Mouse (Mus musculus): ENCODE results near the gene Scaper. TPM values are rescaled to one million over a fixed set of nuclear protein-coding genes. Genes with fewer than 3 reads are reported as not detected.
A peak's percentile ranks its signal among the peaks of the same experiment; 100 is the strongest.

The Scaper gene
- 6.3 and 9.2 TPM in 2 replicates for polyA plus RNA-seq (2016; fragmentation: Nextera tagmentation; extraction: Ambion mirVana)

- H3K9me3 ChIP-seq (replicated peaks): no peaks in the 10 kb centered on the region
- H3K36me3 ChIP-seq: 0 out of 2 replicates have a peak, but pooled peaks cover 3% of the 10 kb centered on the region
Observed at GRCm38 (mm10) chr9:55937664-55938617, at the start of gene Scaper. Gene Scaper (minus strand): TSS chr9:55938119.

GRCm38 (mm10) chr9:55946819-55947218 lies 8.9 kb upstream of the Scaper start:
- WGBS: 14% methylated on average over 1 of the region's 1 CpGs
- Histone ChIP-seq H3K9me3 (replicated peaks) (peaks cover 18% of the 10 kb centered on the region; the same call in 1 of the 2 replicates), H3K36me3 (peaks cover 46% of the 10 kb centered on the region), H3K27ac (replicated peaks) (no peak overlapping the region), H3K27me3 (ENCODE audit: low read depth, poor library complexity, severe bottlenecking) (no peaks in the 10 kb centered on the region), H3K4me3 (no peak overlapping the region), H3K4me1 (no peaks in the 10 kb centered on the region)
- no peak for DNase-seq (ENCODE audit: low spot score)

More at GRCm38 (mm10) chr9:55937664-55938617, at the start of gene Scaper:
- H3K4me1 ChIP-seq: peaks cover 27% of the 10 kb centered on the region
- H3K27me3 ChIP-seq (ENCODE audit: low read depth, poor library complexity, severe bottlenecking): no peaks in the 10 kb centered on the region
- H3K27ac ChIP-seq (replicated peaks): peak within 1 kb of the TSS; percentile 96
- DNase-seq (ENCODE audit: low spot score): peak; percentile 94
- WGBS: under 1% methylated on average over 60 of the region's 60 CpGs
- peak within 1 kb of the TSS; percentile 78 for H3K4me3 ChIP-seq

GRCm38 (mm10) chr9:55941356-55941755 lies 3.4 kb upstream of the Scaper start:
- DNase-seq (ENCODE audit: low spot score): no peak
- Histone ChIP-seq H3K9me3 (replicated peaks) (no peaks in the 10 kb centered on the region), H3K27me3 (ENCODE audit: low read depth, poor library complexity, severe bottlenecking) (no peaks in the 10 kb centered on the region), H3K4me1 (peaks cover 27% of the 10 kb centered on the region), H3K36me3 (peaks cover 19% of the 10 kb centered on the region), H3K27ac (replicated peaks) (no peak overlapping the region), H3K4me3 (no peak overlapping the region)

GRCm38 (mm10) chr9:55938618-55938985 lies 683 bp upstream of the Scaper start:
- 72% methylated on average over 6 of the region's 6 CpGs for WGBS
- no peaks in the 10 kb centered on the region for H3K9me3 ChIP-seq (replicated peaks)
- peaks cover 6% of the 10 kb centered on the region; the same call in 1 of the 2 replicates for H3K36me3 ChIP-seq
- peak overlapping the region; percentile 78 for H3K4me3 ChIP-seq
- no peak for DNase-seq (ENCODE audit: low spot score)
- peak overlapping the region; percentile 96 for H3K27ac ChIP-seq (replicated peaks)
- peaks cover 27% of the 10 kb centered on the region for H3K4me1 ChIP-seq
- H3K27me3 ChIP-seq (ENCODE audit: low read depth, poor library complexity, severe bottlenecking): no peaks in the 10 kb centered on the region

GRCm38 (mm10) chr9:55937224-55937663 lies 675 bp downstream of the Scaper start:
- Histone ChIP-seq H3K27me3 (ENCODE audit: low read depth, poor library complexity, severe bottlenecking) (no peaks in the 10 kb centered on the region), H3K4me1 (peaks cover 27% of the 10 kb centered on the region), H3K27ac (replicated peaks) (peak overlapping the region; percentile 96), H3K9me3 (replicated peaks) (no peaks in the 10 kb centered on the region), H3K36me3 (0 out of 2 replicates have a peak, but pooled peaks cover 3% of the 10 kb centered on the region), H3K4me3 (peak overlapping the region; percentile 78)
- 50% methylated on average over 5 of the region's 5 CpGs for WGBS
- DNase-seq (ENCODE audit: low spot score): peak; percentile 17

GRCm38 (mm10) chr9:55932482-55932881 lies 5.4 kb downstream of the Scaper start:
- H3K27me3 ChIP-seq (ENCODE audit: low read depth, poor library complexity, severe bottlenecking): no peaks in the 10 kb centered on the region
- H3K4me3 ChIP-seq: no peak overlapping the region
- H3K27ac ChIP-seq (replicated peaks): no peak overlapping the region
- H3K36me3 ChIP-seq: no peaks in the 10 kb centered on the region
- 93% methylated on average over 1 of the region's 1 CpGs for WGBS
- peaks cover 5% of the 10 kb centered on the region for H3K4me1 ChIP-seq
- no peaks in the 10 kb centered on the region for H3K9me3 ChIP-seq (replicated peaks)
- no peak for DNase-seq (ENCODE audit: low spot score)

- DNase-seq (ENCODE audit: low spot score): no peak
Observed at GRCm38 (mm10) chr9:55918579-55918978, 19.3 kb downstream of the Scaper start.

GRCm38 (mm10) chr9:55916751-55917150 lies 21.2 kb downstream of the Scaper start:
- no peak for DNase-seq (ENCODE audit: low spot score)
- Histone ChIP-seq H3K36me3 (no peaks in the 10 kb centered on the region), H3K27ac (replicated peaks) (no peak overlapping the region), H3K4me1 (no peaks in the 10 kb centered on the region), H3K27me3 (ENCODE audit: low read depth, poor library complexity, severe bottlenecking) (no peaks in the 10 kb centered on the region), H3K9me3 (replicated peaks) (no peaks in the 10 kb centered on the region), H3K4me3 (no peak overlapping the region)

More at GRCm38 (mm10) chr9:55918579-55918978, 19.3 kb downstream of the Scaper start:
- Histone ChIP-seq H3K27ac (replicated peaks) (no peak overlapping the region), H3K27me3 (ENCODE audit: low read depth, poor library complexity, severe bottlenecking) (no peaks in the 10 kb centered on the region), H3K4me1 (no peaks in the 10 kb centered on the region), H3K9me3 (replicated peaks) (no peaks in the 10 kb centered on the region), H3K36me3 (no peaks in the 10 kb centered on the region), H3K4me3 (no peak overlapping the region)
- 62% methylated on average over 3 of the region's 3 CpGs for WGBS

GRCm38 (mm10) chr9:55911481-55911880 lies 26.4 kb downstream of the Scaper start:
- peaks cover 8% of the 10 kb centered on the region; the same call in 1 of the 2 replicates for H3K36me3 ChIP-seq
- H3K9me3 ChIP-seq (replicated peaks): no peaks in the 10 kb centered on the region
- H3K4me3 ChIP-seq: no peak overlapping the region
- no peak for DNase-seq (ENCODE audit: low spot score)
- WGBS: 71% methylated on average over 2 of the region's 2 CpGs
- H3K27me3 ChIP-seq (ENCODE audit: low read depth, poor library complexity, severe bottlenecking): no peaks in the 10 kb centered on the region
- H3K27ac ChIP-seq (replicated peaks): no peak overlapping the region
- no peaks in the 10 kb centered on the region for H3K4me1 ChIP-seq

- no peak for DNase-seq (ENCODE audit: low spot score)
- 82% methylated on average over 2 of the region's 2 CpGs for WGBS
- no peaks in the 10 kb centered on the region for H3K27me3 ChIP-seq (ENCODE audit: low read depth, poor library complexity, severe bottlenecking)
- no peaks in the 10 kb centered on the region for H3K9me3 ChIP-seq (replicated peaks)
- peaks cover 4% of the 10 kb centered on the region; the same call in 1 of the 2 replicates for H3K4me1 ChIP-seq
- H3K27ac ChIP-seq (replicated peaks): no peak overlapping the region
- no peaks in the 10 kb centered on the region for H3K36me3 ChIP-seq
- H3K4me3 ChIP-seq: no peak overlapping the region
Observed at GRCm38 (mm10) chr9:55902964-55903363, 35.0 kb downstream of the Scaper start.

- Histone ChIP-seq H3K4me3 (no peak overlapping the region), H3K4me1 (peaks cover 4% of the 10 kb centered on the region; the same call in 1 of the 2 replicates), H3K36me3 (no peaks in the 10 kb centered on the region), H3K27ac (replicated peaks) (no peak overlapping the region), H3K9me3 (replicated peaks) (no peaks in the 10 kb centered on the region), H3K27me3 (ENCODE audit: low read depth, poor library complexity, severe bottlenecking) (no peaks in the 10 kb centered on the region)
- no peak for DNase-seq (ENCODE audit: low spot score)
- 78% methylated on average over 3 of the region's 3 CpGs for WGBS
Observed at GRCm38 (mm10) chr9:55901588-55901987, 36.3 kb downstream of the Scaper start.

GRCm38 (mm10) chr9:55900531-55900930 lies 37.4 kb downstream of the Scaper start:
- WGBS: 37% methylated on average over 3 of the region's 4 CpGs
- Histone ChIP-seq H3K9me3 (replicated peaks) (no peaks in the 10 kb centered on the region), H3K4me3 (no peak overlapping the region), H3K36me3 (no peaks in the 10 kb centered on the region), H3K27ac (replicated peaks) (no peak overlapping the region), H3K27me3 (ENCODE audit: low read depth, poor library complexity, severe bottlenecking) (no peaks in the 10 kb centered on the region), H3K4me1 (peaks cover 4% of the 10 kb centered on the region; the same call in 1 of the 2 replicates)
- DNase-seq (ENCODE audit: low spot score): no peak

GRCm38 (mm10) chr9:55878066-55878465 lies 59.9 kb downstream of the Scaper start:
- no peaks in the 10 kb centered on the region for H3K4me1 ChIP-seq
- no peaks in the 10 kb centered on the region for H3K27me3 ChIP-seq (ENCODE audit: low read depth, poor library complexity, severe bottlenecking)
- no peak for DNase-seq (ENCODE audit: low spot score)
- WGBS: 95% methylated on average over 1 of the region's 1 CpGs
- no peaks in the 10 kb centered on the region for H3K9me3 ChIP-seq (replicated peaks)
- H3K27ac ChIP-seq (replicated peaks): no peak overlapping the region
- no peaks in the 10 kb centered on the region for H3K36me3 ChIP-seq
- H3K4me3 ChIP-seq: no peak overlapping the region
